Mouse (Mus musculus) intestine, embryonic 16.5 days (tissue): ENCODE data around the gene Efna3. TPM values are rescaled to one million over a fixed set of nuclear protein-coding genes. Genes with fewer than 3 reads are reported as not detected.

ENCODE experiments used
- ATAC-seq: fragments of 200-750 bp; cut with Nextera tagmentation; 2 replicates; pipeline ENCODE4 v1.8.0; 2017; ENCODE audit warnings: moderate TSS enrichment, moderate library complexity
- H3K27ac ChIP-seq: fragments of 300-500 bp; sonication (generic); 2 replicates; pipeline ENCODE4 v1.5.1; 2014; ENCODE audit warnings: mild to moderate bottlenecking, low read length
- H3K27me3 ChIP-seq: fragments of 300-500 bp; sonication (generic); replicated peaks from 2 replicates; pipeline ENCODE4 v1.6.1; 2014; ENCODE audit warnings: low read length, control low read depth, mixed read lengths; ENCODE audit not compliant: control insufficient read depth, insufficient read depth
- H3K36me3 ChIP-seq: fragments of 300-500 bp; sonication (generic); 2 replicates; pipeline ENCODE4 v1.6.1; 2014; ENCODE audit warnings: low read length, control low read depth; ENCODE audit not compliant: control insufficient read depth, insufficient read depth
- H3K4me1 ChIP-seq: fragments of 300-500 bp; sonication (generic); 2 replicates; pipeline ENCODE4 v1.6.1; 2014; ENCODE audit warnings: low read length, control low read depth, mixed read lengths; ENCODE audit not compliant: control insufficient read depth, insufficient read depth
- H3K4me2 ChIP-seq: fragments of 300-500 bp; sonication (generic); 2 replicates; pipeline ENCODE4 v1.6.1; 2014; ENCODE audit warnings: low read depth, low read length, control low read depth
- H3K4me3 ChIP-seq: fragments of 300-500 bp; sonication (generic); 2 replicates; pipeline ENCODE4 v1.5.1; 2014; ENCODE audit warnings: mild to moderate bottlenecking, low read length
- H3K9ac ChIP-seq: fragments of 300-500 bp; sonication (generic); 2 replicates; pipeline ENCODE4 v1.6.1; 2014; ENCODE audit warnings: low read depth, low read length
- H3K9me3 ChIP-seq: fragments of 300-500 bp; sonication (generic); 2 replicates; pipeline ENCODE4 v1.6.1; 2016; ENCODE audit warnings: low read length, control low read depth; ENCODE audit not compliant: control insufficient read depth
- WGBS: fragments of 180-500 bp; shearing (Covaris S2); extraction: QIAGEN DNeasy Blood & Tissue Kit; methylation state at CpG from one replicate; pipeline ENCODE4 v1.1.7; 2014; 5-methylcytosine and 5-hydroxymethylcytosine counted together
- polyA plus RNA-seq: library from polyadenylated mRNA; unstranded; fragments of >200 nt; fragmentation: Nextera tagmentation; extraction: Ambion mirVana; gene quantifications from 2 replicates; pipeline ENCODE4 v1.2.1, GENCODE M21; 2015

The Efna3 gene
- polyA plus RNA-seq, 1 experiment from 2014 or later = 7.5 TPM

DNA sequence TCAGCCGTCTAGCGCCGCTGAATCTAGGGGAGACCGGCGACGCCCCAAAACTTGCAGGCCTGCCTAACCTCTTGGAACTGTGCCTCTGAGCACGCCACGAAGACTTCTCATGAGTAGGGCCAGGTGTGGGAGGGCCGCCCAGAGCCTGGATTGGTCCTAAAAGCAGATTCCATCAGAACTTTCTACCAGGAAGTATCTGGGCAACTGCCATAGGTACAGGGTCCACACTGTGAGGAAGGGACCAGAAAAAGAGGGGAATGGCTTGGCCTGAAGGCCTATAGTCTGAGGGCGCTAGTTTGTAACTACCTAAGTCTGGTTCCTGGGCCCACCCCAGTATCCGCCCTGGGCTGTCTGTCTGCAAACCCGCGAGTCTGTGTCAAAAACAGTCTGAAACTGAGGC, 8.8 kb upstream of the Efna3 start:
- WGBS = 55% methylated on average over 13 of the region's 13 CpGs
- Histone ChIP-seq H3K27me3 (no peaks in the 10 kb centered on the region), H3K4me2 (no peak overlapping the region; the same call in 1 of the 2 replicates), H3K36me3 (peaks cover 7% of the 10 kb centered on the region; the same call in 1 of the 2 replicates), H3K27ac (0 out of 2 replicates have a peak overlapping the region, but pooled peaks have one; percentile 5), H3K9ac (no peak overlapping the region), H3K4me1 (peaks cover 36% of the 10 kb centered on the region), H3K9me3 (no peaks in the 10 kb centered on the region), H3K4me3 (no peak overlapping the region)
- ATAC-seq = peak; percentile 57

DNA sequence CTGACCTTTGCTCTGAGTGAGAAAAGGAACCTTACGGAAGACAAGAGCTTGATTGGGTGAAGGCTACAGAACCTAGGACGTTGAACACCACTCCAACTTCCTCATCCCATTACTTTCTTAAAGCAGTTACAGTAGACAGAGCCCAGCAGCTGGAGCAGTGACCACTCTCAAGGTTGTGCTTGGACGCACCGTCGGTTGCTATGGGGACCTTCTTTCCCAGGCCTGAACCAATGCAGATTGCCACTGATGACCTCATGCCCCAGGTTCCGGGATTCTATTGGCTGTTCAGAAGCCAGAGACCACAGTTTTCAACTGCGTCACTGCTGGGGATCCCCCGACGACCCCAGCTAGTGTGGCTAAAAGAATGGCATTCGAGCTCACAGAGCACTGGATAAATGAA, 8.2 kb upstream of the Efna3 start:
- ATAC-seq = no peak
- Histone ChIP-seq H3K27me3 (no peaks in the 10 kb centered on the region), H3K4me2 (no peak overlapping the region; the same call in 1 of the 2 replicates), H3K9me3 (no peaks in the 10 kb centered on the region), H3K9ac (no peak overlapping the region), H3K36me3 (peaks cover 7% of the 10 kb centered on the region; the same call in 1 of the 2 replicates), H3K4me3 (no peak overlapping the region), H3K4me1 (peaks cover 32% of the 10 kb centered on the region), H3K27ac (no peak overlapping the region)
- 26% methylated on average over 10 of the region's 10 CpGs for WGBS

DNA sequence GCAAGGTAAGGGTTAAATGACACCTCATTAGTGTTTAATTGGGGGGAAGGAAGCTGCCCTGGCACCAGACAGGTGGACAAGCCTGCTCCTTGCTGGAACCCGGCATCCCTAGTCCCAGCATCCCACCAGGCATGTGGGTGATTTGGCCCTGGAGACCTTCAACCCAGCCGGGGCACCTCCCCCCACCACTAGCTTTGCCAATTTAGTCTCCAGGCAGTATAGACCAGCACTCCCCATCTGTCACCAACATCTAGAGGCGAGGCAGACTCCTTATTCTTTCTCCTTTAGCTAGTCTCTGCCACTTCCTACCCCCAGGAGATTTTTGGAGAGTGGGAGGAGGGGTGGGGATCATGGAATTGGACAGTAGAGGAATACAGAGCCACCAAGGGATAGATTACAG, 7.6 kb upstream of the Efna3 start:
- Histone ChIP-seq H3K4me2 (no peak overlapping the region), H3K36me3 (peaks cover 7% of the 10 kb centered on the region; the same call in 1 of the 2 replicates), H3K27ac (no peak overlapping the region), H3K4me3 (no peak overlapping the region), H3K9me3 (no peaks in the 10 kb centered on the region), H3K27me3 (no peaks in the 10 kb centered on the region), H3K4me1 (peaks cover 32% of the 10 kb centered on the region), H3K9ac (no peak overlapping the region)
- 44% methylated on average over 3 of the region's 3 CpGs for WGBS
- no peak for ATAC-seq

DNA sequence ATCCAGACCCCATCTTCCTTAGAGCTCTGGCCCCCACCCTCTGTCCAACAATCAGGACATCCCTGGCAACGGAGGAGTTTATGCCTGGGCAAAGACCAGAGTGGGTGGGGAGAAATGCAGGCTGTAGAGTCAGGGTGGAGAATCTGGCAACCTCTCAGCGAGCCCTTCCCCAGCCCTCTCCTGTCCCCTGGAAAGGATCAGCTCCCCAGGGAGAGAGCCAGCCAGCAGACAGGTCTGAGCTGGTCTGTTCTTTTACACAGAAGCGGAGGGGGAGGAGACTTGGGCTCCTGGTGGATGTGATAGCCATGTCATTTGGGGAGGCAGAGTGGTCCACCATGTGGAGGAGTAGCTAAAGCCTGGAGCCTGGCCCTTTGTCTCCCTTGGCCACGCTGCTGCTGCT, 5.9 kb upstream of the Efna3 start:
- Histone ChIP-seq H3K9me3 (no peaks in the 10 kb centered on the region), H3K4me1 (peaks cover 32% of the 10 kb centered on the region), H3K36me3 (peaks cover 5% of the 10 kb centered on the region; the same call in 1 of the 2 replicates), H3K4me2 (no peak overlapping the region), H3K27ac (no peak overlapping the region), H3K27me3 (no peaks in the 10 kb centered on the region), H3K4me3 (no peak overlapping the region), H3K9ac (0 out of 2 replicates have a peak overlapping the region, but pooled peaks have one; percentile 1)
- 13% methylated on average over 4 of the region's 4 CpGs for WGBS
- peak; percentile 29; the same call in 1 of the 2 replicates for ATAC-seq

DNA sequence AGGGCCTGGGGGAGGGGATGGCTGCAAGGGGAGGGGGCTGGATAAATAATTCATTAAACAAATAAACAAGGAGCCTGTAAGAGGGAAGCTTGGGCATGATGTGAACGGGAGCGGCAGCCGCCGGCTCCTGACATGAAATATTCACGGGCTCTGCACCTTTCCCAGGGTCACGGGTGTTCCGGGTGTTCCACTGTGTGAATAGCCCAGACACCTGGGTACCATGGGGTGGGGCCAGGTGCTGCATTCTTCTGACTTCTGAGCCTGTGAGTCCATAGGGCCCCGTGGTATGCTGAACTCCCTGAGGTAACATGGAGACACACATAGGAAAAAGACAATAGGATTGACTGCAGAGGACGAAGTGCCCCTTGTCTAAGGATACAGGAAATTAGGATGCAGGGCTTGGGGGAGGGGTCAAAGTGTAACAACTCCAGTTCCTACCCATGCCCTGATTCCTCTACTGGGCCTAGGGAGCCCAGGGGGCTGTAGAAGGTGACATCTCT, 4.7 kb upstream of the Efna3 start:
- Histone ChIP-seq H3K4me3 (no peak overlapping the region), H3K9ac (no peak overlapping the region)
- ATAC-seq = no peak

DNA sequence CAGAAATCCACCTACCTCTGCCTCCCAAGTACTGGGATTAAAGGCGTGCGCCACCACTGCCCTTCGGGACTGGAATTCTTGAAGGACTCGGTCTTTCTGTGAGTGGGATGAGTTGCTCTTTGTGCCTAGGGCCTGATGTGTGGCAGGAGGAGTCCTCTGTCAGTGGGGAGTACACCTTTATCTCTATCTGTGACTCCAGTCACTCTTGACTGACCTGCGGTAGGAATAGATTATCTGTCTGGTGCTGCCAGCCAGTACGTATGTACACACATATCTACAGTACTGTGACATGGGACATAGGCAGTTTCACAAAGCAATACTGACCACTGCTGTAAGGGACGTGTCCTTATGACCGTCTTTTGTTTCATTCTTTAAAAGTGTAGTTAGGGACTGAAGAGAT, 3.1 kb upstream of the Efna3 start:
- no peak for ATAC-seq
- H3K9me3 ChIP-seq = no peaks in the 10 kb centered on the region
- H3K4me1 ChIP-seq = peaks cover 26% of the 10 kb centered on the region
- no peak overlapping the region for H3K4me2 ChIP-seq
- no peak overlapping the region for H3K9ac ChIP-seq
- WGBS = 92% methylated on average over 8 of the region's 8 CpGs
- no peaks in the 10 kb centered on the region for H3K36me3 ChIP-seq
- no peak overlapping the region for H3K4me3 ChIP-seq
- H3K27me3 ChIP-seq = peaks cover 3% of the 10 kb centered on the region; the same call in 1 of the 2 replicates
- no peak overlapping the region for H3K27ac ChIP-seq

More for the DNA sequence above, 4.7 kb upstream of the Efna3 start:
- no peak overlapping the region for H3K27ac ChIP-seq
- H3K4me1 ChIP-seq = peaks cover 22% of the 10 kb centered on the region
- 29% methylated on average over 9 of the region's 9 CpGs for WGBS
- no peaks in the 10 kb centered on the region for H3K9me3 ChIP-seq
- H3K4me2 ChIP-seq = no peak overlapping the region
- no peaks in the 10 kb centered on the region for H3K27me3 ChIP-seq
- H3K36me3 ChIP-seq = no peaks in the 10 kb centered on the region

DNA sequence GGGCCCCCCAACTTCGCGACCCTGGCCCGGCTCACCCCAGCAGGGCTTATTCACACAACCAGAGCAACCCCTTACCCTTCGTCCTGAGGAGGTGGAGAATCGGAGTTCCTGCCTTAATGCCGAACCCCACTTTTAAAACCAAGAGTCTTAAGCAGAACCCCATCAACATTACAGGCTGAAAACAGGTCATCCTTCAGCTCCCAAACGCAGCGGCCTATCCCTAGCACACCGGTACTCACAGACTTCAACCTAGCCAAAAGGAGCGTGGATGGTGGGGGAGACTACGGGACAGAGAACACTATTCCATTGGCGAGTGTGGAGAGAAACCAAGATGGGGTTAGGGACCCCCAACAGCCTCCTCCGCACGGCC, 649 bp downstream of the Efna3 start:
- Histone ChIP-seq H3K27me3 (peaks cover 30% of the 10 kb centered on the region; the same call in 1 of the 2 replicates), H3K4me1 (peaks cover 36% of the 10 kb centered on the region), H3K4me2 (peak overlapping the region; percentile 98), H3K36me3 (no peaks in the 10 kb centered on the region), H3K27ac (no peak overlapping the region), H3K9ac (peak overlapping the region; percentile 70), H3K4me3 (peak overlapping the region; percentile 64), H3K9me3 (no peaks in the 10 kb centered on the region)
- 2% methylated on average over 14 of the region's 14 CpGs for WGBS
- ATAC-seq = 0 out of 2 replicates have a peak, but pooled peaks have one; percentile 1

DNA sequence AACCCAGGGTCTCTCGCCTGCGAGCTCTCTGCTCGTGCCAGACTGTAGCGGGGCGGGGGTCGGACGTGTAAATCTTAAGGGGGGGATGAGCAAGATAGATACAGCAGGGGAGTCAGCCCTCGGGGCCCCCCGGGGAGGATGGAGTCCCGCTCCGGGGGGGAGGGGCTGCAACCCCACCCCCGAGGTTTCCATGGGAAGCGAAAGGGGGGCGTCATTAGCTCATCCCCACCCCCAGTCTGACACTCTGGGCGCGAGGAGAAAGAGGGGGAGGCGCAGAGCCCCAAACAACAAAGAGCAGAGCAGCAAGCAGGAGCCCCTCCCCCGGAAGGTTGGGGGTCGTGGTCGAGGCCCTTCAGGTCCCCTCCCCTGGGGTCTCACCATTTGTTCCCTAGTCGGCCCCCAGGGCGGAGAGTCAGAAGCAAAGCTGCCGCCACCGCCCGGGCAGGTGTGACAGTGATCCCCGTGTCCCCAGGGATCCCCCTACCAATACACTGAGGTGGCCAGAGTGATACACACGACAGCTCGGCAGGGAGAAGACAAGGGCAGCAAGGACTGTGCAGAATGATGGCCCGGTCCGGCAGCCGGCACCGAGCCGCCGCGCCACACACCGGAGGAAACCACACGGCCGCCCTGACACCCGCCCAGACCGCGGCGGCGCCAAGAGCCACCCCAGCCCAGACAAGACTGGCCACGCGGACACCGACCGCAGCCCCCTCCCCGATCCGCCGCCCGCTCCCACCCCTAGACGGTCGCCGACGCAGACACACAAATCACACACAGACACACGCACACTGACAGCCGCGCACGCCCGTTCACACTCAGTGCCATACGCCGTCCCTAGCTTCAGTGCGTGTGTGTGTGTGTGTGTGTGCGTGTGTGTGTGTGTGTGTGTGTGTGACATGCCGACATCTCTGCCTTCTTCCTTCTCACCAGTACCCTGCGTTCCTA, 1.3 kb downstream of the Efna3 start:
- no peak overlapping the region for H3K27ac ChIP-seq
- under 1% methylated on average over 64 of the region's 66 CpGs for WGBS
- H3K36me3 ChIP-seq = no peaks in the 10 kb centered on the region
- H3K9me3 ChIP-seq = no peaks in the 10 kb centered on the region
- H3K9ac ChIP-seq = peak overlapping the region; percentile 70
- peaks cover 30% of the 10 kb centered on the region; the same call in 1 of the 2 replicates for H3K27me3 ChIP-seq
- peaks cover 40% of the 10 kb centered on the region for H3K4me1 ChIP-seq
- H3K4me2 ChIP-seq = peak overlapping the region; percentile 98
- peak overlapping the region; percentile 64 for H3K4me3 ChIP-seq
- ATAC-seq = peak; percentile 15; the same call in 1 of the 2 replicates

DNA sequence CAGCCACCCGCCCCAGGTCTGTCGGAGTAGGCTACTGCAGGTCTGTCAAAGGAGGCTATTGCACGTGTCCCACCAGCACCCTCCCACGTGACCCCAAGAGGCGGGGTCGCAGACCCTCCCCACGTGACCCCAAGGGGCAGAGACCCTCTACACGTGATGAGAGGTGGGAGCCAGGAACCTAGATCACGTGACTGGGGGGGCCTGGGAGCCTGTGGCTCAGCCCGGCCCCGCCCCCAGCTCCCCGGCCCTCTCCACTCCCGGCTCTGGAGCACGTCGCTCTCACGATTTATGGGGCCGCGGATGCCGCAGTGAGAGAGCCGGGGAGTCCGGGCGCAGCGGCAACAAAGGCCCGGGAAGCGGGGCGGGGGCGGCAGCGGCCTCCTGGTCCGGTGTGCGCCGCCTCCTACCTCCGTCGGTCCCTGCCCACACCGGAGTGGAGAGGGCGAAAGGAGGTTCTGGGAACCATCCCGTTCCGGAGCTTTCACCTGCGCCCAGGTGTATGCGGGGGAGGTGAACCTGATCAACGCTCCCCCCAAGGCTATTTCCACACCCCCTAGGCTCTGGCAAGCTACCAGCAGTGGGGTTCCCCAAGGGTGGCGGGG, 2.1 kb downstream of the Efna3 start:
- H3K9me3 ChIP-seq = no peaks in the 10 kb centered on the region
- H3K27ac ChIP-seq = no peak overlapping the region
- peak overlapping the region; percentile 64 for H3K4me3 ChIP-seq
- peaks cover 48% of the 10 kb centered on the region for H3K4me1 ChIP-seq
- H3K9ac ChIP-seq = peak overlapping the region; percentile 70
- no peaks in the 10 kb centered on the region for H3K36me3 ChIP-seq
- peaks cover 30% of the 10 kb centered on the region; the same call in 1 of the 2 replicates for H3K27me3 ChIP-seq
- under 1% methylated on average over 40 of the region's 41 CpGs for WGBS
- ATAC-seq = peak; percentile 18; the same call in 1 of the 2 replicates
- peak overlapping the region; percentile 98 for H3K4me2 ChIP-seq
